Mouse (Mus musculus) thymus, postnatal 10 days (tissue): ENCODE results near the gene Lap3.
A peak's percentile ranks its signal among the peaks of the same experiment; 100 is the strongest.

Source experiments
- DNase-seq, 2 experiments: peaks; one replicate each; pipeline ENCODE4 v3.0.0; 2021; ENCODE audit warnings: low spot score in 2 of 2

Gene Lap3

DNA sequence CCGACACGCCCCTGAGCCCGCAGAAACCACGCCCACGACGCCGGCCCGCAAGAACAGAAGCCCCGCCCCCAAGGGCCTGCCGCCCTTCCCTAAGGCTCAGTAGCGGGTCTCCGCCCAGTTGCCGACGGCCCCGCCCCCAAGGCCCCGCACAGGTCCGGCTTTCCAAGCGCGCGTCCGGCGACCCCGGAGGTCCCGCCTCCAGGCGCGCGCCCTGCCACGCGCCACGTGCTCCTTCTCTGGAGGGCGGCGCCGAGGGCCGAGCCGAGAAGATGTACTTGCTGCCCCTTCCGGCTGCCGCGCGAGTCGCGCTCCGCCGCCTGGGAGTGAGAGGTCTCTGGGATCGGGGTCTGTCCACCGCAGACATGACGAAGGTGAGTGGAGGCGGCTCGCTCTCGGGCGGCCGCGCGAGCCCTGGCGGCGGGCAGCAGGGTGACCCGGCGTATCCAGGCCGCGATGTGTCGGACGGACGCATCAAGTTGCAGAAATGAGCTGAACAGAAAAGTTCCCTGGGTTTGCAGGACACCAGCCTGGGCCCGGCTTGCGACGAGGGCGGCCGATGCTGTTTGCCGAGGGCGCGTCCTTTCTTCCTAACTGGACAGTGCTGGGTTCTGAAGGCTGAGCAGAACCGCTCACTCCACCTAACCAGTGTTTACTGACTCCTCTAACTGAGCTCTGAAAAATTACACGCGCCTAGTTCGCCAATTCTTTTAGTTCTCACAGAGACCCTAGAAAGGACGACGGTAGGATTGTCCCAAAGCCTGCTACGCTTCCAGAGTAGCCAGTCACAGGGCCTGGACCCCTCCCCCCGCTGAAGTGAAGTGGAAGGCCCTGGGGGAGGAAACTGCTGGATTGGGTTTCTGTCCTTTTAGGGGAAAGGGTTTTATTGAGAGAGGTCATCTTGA, at the start of gene Lap3:
Gene Lap3, plus strand, starts transcription at position 184 of the 902 bp plus-strand sequence.
- peak; percentile 96 to 98 for DNase-seq

- DNase-seq, result no peak
Measured at GRCm38 (mm10) chr5:45444130-45444832, 48.9 kb upstream of the Lap3 start.

GRCm38 (mm10) chr5:45448676-45449075, 44.5 kb upstream of the Lap3 start:
- no peak for DNase-seq

- DNase-seq, result no peak
Measured at GRCm38 (mm10) chr5:45449206-45449605, 44.0 kb upstream of the Lap3 start.

GRCm38 (mm10) chr5:45449831-45450716, 43.1 kb upstream of the Lap3 start, which contains the start of gene Qdpr:
Qdpr (minus strand) TSS chr5:45450236.
- peak; percentile 93 to 96 for DNase-seq

- no peak for DNase-seq
Measured at GRCm38 (mm10) chr5:45453451-45453850, 39.7 kb upstream of the Lap3 start, which contains the start of gene Clrn2. Clrn2 (plus strand) TSS chr5:45453751.

DNA sequence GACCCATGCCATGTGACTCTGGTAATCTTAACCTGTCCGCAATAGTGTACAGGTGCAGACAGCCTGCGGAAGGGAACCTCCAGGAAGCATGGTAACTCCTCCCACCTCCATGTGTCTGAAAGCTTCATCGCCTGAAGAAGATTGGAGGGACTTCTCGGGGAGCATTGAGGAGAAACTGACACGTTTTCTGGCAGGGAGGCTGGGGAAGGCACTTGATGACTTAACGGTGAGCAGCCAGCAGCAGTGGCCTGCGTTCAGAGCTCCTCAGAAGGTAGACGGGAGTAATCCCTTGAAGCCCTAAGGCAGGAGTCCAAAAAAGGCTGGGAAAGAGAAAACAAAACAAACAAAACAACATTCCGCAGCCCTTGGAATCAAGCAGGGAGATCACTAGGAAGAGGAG, 38.7 kb upstream of the Lap3 start:
- no peak for DNase-seq

GRCm38 (mm10) chr5:45472880-45473450, 20.2 kb upstream of the Lap3 start:
- no peak for DNase-seq

- DNase-seq, result no peak
Measured at GRCm38 (mm10) chr5:45473521-45473920, 19.7 kb upstream of the Lap3 start.

DNA sequence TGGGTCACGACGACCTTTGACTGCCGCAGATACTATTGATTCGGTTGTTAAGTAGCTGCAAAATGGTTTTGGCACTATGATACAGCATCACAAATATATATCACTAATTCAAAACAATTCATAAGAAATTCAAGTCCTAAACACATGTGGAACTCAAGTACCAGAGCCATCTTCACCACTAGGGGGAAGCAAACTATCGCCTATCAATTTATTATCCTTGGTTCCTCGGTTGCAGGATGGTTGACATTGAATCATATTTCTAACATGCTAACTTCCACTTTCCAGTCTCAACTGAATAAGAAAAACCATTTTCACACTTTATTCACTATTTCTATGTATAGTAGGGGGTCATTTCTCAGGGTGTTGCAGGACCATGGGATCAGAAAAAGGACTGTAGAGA, 19.0 kb upstream of the Lap3 start:
- peak in 1 of 2 experiments; percentile 67 for DNase-seq

- no peak for DNase-seq
Measured at GRCm38 (mm10) chr5:45474758-45475157, 18.4 kb upstream of the Lap3 start.

DNA sequence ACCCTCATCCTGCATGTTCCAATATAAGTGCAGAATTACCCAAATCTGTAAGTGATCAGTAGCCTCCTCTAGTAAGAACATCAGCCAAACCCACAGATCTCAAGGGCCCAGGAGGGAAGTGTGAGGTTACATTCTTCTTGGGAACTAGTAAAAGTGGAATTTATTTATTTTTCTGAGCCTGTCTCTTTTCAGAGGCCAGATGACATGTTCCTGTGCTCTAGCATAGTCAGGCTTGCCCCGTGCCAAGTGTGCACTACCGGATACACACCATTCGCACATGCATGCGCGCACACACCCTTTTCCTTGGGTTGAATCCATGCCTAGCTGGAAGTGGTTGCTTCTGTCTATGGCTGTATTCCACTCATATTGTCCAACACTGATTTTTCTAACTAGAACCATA, 17.4 kb upstream of the Lap3 start:
- no peak for DNase-seq

DNA sequence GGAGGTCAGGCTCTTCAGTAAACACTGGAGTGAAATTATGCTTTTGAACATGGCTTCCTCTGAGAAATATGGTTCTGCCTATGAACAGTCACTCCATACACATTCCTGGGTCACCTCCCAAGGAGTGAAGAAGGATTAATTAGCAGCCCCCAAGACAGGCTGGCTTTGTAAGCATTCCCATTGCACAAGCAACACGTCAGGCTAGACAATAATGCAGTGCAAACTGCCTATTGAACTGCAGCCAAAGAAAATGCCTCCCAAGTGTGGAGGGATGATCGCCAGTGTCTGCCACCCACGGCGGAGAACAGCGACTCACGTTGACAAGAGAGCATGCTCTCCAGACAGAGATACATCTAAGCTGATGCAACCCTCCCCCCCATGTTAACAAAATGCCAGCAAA, 16.9 kb upstream of the Lap3 start:
- no peak for DNase-seq

DNA sequence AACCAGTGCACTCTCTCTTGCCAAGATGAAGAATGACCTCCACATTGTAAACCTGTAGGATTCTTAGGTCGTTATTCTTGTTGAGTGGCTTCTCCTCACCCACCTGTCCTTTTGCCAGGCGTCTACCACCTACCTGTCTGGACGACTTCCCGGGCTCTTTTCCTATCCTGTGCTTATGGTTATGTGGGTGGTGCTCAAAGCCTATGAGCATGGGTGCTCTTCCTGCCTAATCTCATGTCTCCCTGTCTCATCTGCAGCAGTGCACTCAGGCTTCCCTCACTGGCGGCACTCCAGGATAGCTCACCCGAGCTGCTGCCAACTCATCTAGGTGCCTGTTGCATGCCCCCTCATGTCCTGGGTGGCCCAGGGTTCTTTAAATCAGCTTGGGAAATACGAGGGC, 15.6 kb upstream of the Lap3 start:
- no peak for DNase-seq

- no peak for DNase-seq
Measured at GRCm38 (mm10) chr5:45480066-45480465, 13.1 kb upstream of the Lap3 start.

GRCm38 (mm10) chr5:45481125-45481524, 12.0 kb upstream of the Lap3 start:
- DNase-seq, result no peak

DNA sequence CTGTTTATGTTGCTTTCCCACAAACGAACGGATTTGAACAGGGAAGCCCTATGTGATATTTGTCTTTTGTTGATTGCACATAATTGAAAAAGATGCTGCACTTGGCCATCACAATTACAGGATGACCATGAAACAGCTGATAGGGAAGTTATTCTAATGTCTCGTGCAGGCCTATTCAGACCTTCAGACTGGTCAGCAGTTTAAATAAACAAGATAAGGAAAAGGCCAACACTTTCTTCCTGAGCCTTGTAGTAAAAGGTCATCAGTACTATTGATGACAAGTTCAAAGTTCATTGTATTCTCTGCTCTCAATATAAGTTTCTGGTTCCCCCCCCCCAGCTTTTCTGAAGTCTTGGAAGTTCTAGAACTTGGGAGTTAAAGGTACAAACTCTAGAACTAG, 10.6 kb upstream of the Lap3 start:
- DNase-seq, result no peak

DNA sequence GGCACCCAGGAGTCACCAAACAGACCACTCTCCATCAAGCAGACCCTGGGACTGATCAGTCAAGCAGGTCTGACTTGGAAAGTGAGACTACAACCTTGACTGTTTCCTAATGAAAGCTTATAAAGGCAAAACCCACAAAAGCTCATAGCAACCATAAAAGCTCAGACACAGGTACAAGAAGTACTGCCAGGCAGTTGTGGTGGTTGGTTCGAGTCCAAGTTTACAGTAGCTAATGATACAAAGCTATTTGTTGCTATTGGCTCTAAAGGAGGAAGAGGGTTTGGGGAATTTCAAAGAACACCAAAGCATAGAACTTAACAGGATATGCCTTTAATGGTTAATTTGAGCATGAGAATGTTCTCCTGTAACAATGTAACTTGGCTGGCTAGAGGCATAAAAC, 9.5 kb upstream of the Lap3 start:
- DNase-seq, result no peak

DNA sequence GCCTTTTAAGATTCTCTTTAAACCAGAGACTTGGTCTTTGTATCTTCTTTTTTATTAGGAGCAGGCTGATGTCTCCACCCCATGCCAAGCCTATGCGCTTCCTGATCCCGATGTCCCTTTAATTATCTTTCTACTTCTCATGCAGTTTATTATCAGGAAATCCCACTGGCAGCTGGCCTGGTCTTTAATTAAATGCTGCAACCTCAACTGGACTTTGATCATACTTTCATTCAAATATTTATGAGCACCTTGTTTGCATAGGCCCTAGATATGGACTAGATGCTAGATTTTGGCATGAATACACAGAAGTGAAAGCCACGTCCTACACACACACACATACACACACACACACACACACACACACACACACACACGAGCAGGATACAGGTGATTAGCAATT, 1.4 kb upstream of the Lap3 start:
- DNase-seq, result no peak

DNA sequence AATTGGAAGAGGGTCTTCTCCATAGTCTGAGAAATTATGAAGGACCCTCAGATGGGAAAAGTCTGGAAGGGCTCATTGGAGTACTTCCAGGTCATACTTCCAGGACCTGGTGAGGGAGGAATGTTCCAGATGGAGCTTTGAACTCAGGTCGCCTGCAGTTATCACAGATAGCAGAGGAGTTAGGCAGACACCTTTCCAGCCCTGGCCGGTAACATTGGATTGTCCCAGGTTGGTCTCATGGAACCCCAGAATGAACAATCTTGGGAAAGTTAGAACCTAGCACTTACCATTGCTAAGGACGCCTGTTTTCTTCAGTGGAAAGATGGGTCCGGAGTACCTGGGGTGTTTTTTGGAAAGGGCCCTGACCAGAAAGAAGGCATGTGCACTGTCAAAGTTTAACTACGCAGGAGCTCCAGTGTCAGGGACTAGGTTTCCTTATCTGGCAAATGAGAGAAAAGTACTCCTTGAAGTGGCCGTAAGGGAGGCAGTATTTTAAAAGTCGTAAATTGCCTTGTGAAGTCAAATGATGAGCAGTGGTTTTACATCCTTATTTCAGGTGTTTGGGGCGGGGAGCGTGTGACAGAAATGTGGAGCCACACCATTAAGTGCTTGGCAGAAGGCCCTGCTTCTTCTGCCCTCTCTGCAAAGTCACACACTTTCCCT, 1.1 kb downstream of the Lap3 start:
- DNase-seq, result no peak

GRCm38 (mm10) chr5:45495429-45495975, 2.3 kb downstream of the Lap3 start:
- DNase-seq, result no peak
